Comparison of ENCODE assay signal across 8 mouse cellular contexts in the genomic region with DNA sequence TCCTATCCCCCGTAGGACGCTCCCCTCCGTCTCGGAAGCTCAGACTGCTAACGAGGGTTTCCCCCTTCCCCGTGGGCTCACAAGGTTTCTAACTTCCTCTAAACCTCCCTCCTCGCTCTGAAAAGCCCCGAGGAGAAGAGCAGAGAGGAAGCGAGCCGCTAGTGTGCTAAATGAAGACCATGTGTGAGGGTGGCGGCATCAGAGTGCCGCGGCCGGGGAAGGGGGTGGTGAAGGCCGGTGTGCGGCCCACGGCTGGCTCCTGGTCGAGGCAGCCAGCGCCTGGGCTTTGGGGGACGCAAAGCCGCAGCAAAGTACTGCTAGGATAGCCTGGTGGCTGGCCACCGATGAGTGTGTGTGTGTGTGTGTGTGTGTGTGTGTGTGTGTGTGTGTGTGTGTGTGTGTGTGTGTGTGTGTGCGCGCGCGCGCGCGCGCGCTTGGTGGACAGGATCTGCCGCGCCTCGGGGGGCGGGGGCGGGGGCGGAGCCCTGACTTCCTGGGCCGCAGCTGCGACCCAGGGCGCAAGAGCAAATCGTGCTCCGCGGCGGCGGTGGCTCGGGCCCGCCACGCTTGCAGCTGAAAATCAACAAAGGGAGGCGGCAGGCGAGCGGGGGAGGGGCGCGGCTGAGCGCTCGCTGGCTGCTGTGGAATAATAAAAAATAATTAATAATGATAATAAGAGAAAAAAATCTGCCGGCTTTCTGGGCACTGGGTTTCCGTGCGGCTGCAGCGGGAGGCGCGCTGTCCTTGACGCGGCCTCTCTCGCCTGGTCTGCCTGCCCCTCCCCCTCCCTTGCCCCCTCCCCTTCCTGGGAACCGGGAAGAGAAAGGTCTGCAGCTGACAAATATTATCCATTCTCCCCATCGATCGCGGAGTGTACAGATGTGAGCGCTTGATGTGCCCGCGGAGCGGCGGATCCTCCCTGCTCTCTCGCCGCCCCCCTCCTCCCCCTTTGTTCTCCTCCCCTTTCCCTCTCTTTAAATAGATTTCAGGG. TPM values are rescaled to one million over a fixed set of nuclear protein-coding genes. Genes with fewer than 3 reads are reported as not detected.
A peak's percentile ranks its signal among the peaks of the same experiment; 100 is the strongest.
DNase-seq lines count a peak whose midpoint lies in the region; ATAC-seq lines count a peak whose summit lies in the region.

No protein-coding gene starts in this region.

- peaks cover 5% of the 10 kb centered on the region; the same call in 1 of the 2 replicates for H3K4me1 ChIP-seq in brown adipose tissue, adult 24 weeks (ENCODE audit: control insufficient read depth, insufficient read depth, insufficient read length, low read length)
- peaks cover 17% of the 10 kb centered on the region; the same call in 1 of the 2 replicates for H3K4me1 ChIP-seq in intestine, embryonic 14.5 days (replicated peaks; ENCODE audit: control insufficient read depth, insufficient read depth, low read length)
- H3K4me1 ChIP-seq in lung, embryonic 16.5 days (replicated peaks; ENCODE audit: control insufficient read depth, insufficient read depth, low read length): peaks cover 30% of the 10 kb centered on the region

- peak; percentile 81 for DNase-seq in 416B (ENCODE audit: low read depth)
- peak; percentile 87 for DNase-seq in CD4-positive, CD25-positive, alpha-beta regulatory T cell, adult 2 months (ENCODE audit: low read depth, low spot score)
- DNase-seq in gastrocnemius, postnatal 25 days: peak; percentile 77
- peak; percentile 77 for DNase-seq in intestine, embryonic 14.5 days (ENCODE audit: low spot score)
- peak; percentile 46 for DNase-seq in retina, adult 2 months (ENCODE audit: low read depth, low spot score)
- no peak for DNase-seq in frontal cortex, postnatal 36 days (ENCODE audit: low spot score in 2 of 2)

- peak overlapping the region; percentile 56 for H3K27ac ChIP-seq in brown adipose tissue, adult 24 weeks (replicated peaks; ENCODE audit: low read depth, low read length)
- H3K27ac ChIP-seq in intestine, embryonic 14.5 days (ENCODE audit: low read depth): peak overlapping the region; percentile 80
- peak overlapping the region; percentile 88 for H3K27ac ChIP-seq in lung, embryonic 16.5 days (ENCODE audit: low read length)

- peak overlapping the region; percentile 54 for H3K4me2 ChIP-seq in intestine, embryonic 14.5 days (ENCODE audit: low read length)
- H3K4me2 ChIP-seq in lung, embryonic 16.5 days (ENCODE audit: low read depth, low read length): peak overlapping the region; percentile 81

- H3K4me3 ChIP-seq in brown adipose tissue, adult 24 weeks (ENCODE audit: insufficient read depth, low read depth, low read length): peak overlapping the region; percentile 55
- H3K4me3 ChIP-seq in intestine, embryonic 14.5 days (ENCODE audit: low read depth, low read length): peak overlapping the region; percentile 33
- H3K4me3 ChIP-seq in lung, embryonic 16.5 days (ENCODE audit: low read length): peak overlapping the region; percentile 48

- H3K9ac ChIP-seq in intestine, embryonic 14.5 days (ENCODE audit: low read length): 0 out of 2 replicates have a peak overlapping the region, but pooled peaks have one; percentile 27
- peak overlapping the region; percentile 70 for H3K9ac ChIP-seq in lung, embryonic 16.5 days (ENCODE audit: low read length)

- peak; percentile 53 for ATAC-seq in intestine, embryonic 14.5 days (replicated peaks; ENCODE audit: low FRiP score, low TSS enrichment, low read depth)
- ATAC-seq in lung, embryonic 16.5 days (ENCODE audit: low read depth): peak; percentile 47

- 3% methylated on average over 48 of the region's 75 CpGs for WGBS in intestine, embryonic 14.5 days
- WGBS in lung, embryonic 16.5 days: 2% methylated on average over 51 of the region's 75 CpGs

- H3K9me3 ChIP-seq in intestine, embryonic 14.5 days (ENCODE audit: control insufficient read depth, low read length): no peaks in the 10 kb centered on the region
- H3K9me3 ChIP-seq in lung, embryonic 16.5 days (ENCODE audit: control insufficient read depth, low read length): no peaks in the 10 kb centered on the region

- no peaks in the 10 kb centered on the region for H3K36me3 ChIP-seq in intestine, embryonic 14.5 days (ENCODE audit: control insufficient read depth, insufficient read depth, low read length)
- H3K36me3 ChIP-seq in lung, embryonic 16.5 days (ENCODE audit: control insufficient read depth, insufficient read depth, low read length): no peaks in the 10 kb centered on the region

- peaks cover 65% of the 10 kb centered on the region for H3K27me3 ChIP-seq in intestine, embryonic 14.5 days (replicated peaks; ENCODE audit: control insufficient read depth, insufficient read depth, low read length)
- peaks cover 61% of the 10 kb centered on the region for H3K27me3 ChIP-seq in lung, embryonic 16.5 days (ENCODE audit: control insufficient read depth, insufficient read depth, low read depth, low read length)

RNA-seq across cellular contexts. Expression of a gene that starts 24.7 kb away (rescaled TPM):
- polyA plus RNA-seq in brown adipose tissue, adult 24 weeks (2012; ENCODE audit: insufficient read depth, insufficient read length, missing spikeins): 6.7 and 7.2 TPM in 2 replicates
- total RNA-seq in gastrocnemius, postnatal 25 days (2021): 10 to 100 TPM; 10.1 to 13.7 TPM
- 19.8 and 20.3 TPM in 2 replicates for polyA plus RNA-seq in intestine, embryonic 14.5 days (2014; fragmentation: Nextera tagmentation; extraction: Ambion mirVana)
- 18.5 and 19.7 TPM in 2 replicates for polyA plus RNA-seq in lung, embryonic 16.5 days (2015; fragmentation: Nextera tagmentation; extraction: Ambion mirVana)

Comparison
In these comparisons a context has a peak if more than half of its experiments do, and no peak if none do; other contexts are left out.
1. DNase-seq: peak in 416B (single experiment), CD4-positive, CD25-positive, alpha-beta regulatory T cell, adult 2 months (single experiment), gastrocnemius, postnatal 25 days (single experiment), intestine, embryonic 14.5 days (single experiment) and retina, adult 2 months (single experiment); none in frontal cortex, postnatal 36 days (0 of 2).
2. Peak in every context shown above with its lines, with median percentiles within 50 percentile points of each other: H3K27ac ChIP-seq and H3K4me3 ChIP-seq.